Mouse (Mus musculus) adrenal gland, postnatal 4 days (tissue): ENCODE results near the gene Hcfc1r1. TPM values are rescaled to one million over a fixed set of nuclear protein-coding genes. Genes with fewer than 3 reads are reported as not detected.

Source experiments
- DNase-seq, 2 experiments: peaks; one replicate each; pipeline ENCODE4 v3.0.0; 2021 to 2022; ENCODE audit warnings: low spot score in 2 of 2, mixed read lengths in 2 of 2
- long read RNA-seq, 2 experiments: library from polyadenylated mRNA; stranded (forward); transcript quantifications; one replicate each; pipeline ENCODE4 v2.0.0; 2021
- total RNA-seq, 2 experiments: library from RNA; stranded (reverse); gene quantifications; 2 replicates each; pipeline ENCODE4 v1.2.3; 2021

Hcfc1r1 gene
- total RNA-seq: 100 to 1,000 TPM; 132 to 134 TPM
- long read RNA-seq, experiment 1, transcript Hcfc1r1-201 (3 exons, 946 nt): major isoform, 23 of 75 reads
- long read RNA-seq, experiment 1, partial matches to known transcripts: 33 of 75 reads
- long read RNA-seq, experiment 1, other reads (novel, unspliced or antisense): 18 of 75 reads
- long read RNA-seq, experiment 2, transcript Hcfc1r1-201 (3 exons, 946 nt): major isoform, 23 of 63 reads
- long read RNA-seq, experiment 2, partial matches to known transcripts: 25 of 63 reads
- long read RNA-seq, experiment 2, other reads (novel, unspliced or antisense): 14 of 63 reads

DNA sequence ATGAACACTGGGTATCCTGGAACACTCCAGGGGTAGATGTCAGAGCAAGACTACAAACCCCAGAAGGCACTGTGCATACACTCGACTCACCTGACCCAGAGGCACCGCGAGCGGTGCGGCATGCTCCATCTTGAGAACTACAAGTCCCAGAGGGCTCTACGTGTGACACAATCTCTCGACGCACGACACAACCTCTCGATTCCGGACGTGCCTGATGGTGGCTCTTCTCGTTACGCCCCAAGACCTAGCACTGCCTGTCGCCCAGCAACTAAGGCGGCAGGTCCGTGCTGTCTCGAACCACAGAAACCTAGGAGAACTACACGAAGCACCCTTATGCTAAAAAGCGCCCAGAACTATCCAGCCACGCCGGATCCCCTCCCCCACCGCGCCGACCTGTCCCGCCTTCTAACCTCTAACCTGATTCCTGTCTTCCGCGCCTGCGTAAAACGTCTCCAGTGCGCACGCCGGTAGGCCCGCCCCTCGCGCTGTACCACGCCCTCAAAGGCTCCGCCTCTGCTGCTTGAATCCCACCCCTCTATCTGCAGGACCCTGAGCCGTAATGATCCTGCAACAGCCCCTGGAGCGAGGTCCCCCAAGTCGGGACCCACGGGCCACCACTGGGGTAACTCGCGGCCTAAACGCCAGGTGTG lies at the start of gene Hcfc1r1, which contains the start of gene Thoc6:
Hcfc1r1 (plus strand) TSS at position 173 of the 650 bp plus-strand sequence.
Thoc6 (minus strand) TSS at position 459 of the 650 bp plus-strand sequence.
- DNase-seq: peak; percentile 72 to 82

DNA sequence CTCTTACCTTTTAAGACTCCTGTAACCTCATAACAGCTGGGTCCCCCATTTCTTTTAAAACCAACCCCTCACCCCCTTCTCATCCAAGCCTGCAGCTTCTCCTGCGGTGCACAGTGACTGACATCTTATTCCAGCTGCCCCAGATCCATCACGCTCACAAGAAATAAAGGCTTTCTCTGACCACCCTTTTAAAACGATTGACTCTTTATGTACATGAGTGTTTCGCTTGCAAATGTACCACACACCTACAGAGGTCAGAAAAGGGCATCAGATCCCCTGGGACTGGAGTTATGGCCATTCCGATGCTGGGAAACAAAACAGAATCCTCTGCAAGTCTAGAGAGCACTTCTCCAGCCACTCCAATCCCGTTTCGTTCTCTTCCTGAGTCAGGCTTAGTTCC lies 45.6 kb upstream of the Hcfc1r1 start:
- no peak for DNase-seq

DNA sequence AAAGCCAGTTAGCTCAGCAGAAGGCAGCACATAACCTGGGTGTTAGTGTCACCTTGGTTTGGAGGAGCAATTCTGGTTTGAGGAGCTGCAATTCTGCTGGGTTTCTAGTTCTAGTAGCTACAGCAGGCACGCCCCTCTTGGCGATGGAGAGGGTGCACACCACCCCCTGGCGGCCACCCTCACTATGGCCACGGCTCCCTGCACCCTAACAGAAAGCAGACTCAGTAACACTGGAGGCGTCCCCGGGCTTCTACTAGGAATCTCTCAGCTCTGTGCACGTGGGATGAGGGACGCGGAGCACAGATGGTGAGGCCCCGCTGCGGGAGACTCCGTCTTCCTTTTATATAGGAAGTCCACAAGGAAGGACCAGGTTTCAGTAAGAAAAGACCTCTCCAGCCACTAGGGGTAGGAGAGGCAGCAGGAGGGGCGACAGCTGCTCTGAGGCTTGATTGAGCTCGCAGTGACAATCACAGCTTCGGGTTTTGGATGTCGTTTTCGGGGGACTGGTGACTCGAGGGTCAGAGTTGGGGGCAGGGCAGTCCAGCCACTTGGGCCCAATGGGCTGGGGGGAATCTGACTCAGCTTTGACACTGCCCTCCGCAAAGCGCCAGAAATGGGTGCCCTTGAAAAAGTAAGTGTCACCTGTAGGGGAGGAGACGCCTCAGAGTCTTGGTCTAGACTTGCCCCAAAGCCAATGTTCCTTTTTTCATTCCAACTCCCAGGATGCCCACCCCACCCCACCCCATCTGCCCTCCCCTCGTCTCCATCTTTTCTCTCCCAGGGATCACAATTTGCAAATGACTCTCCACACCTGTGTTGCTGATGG lies 43.0 kb upstream of the Hcfc1r1 start:
- peak; percentile 60 to 68 for DNase-seq

DNA sequence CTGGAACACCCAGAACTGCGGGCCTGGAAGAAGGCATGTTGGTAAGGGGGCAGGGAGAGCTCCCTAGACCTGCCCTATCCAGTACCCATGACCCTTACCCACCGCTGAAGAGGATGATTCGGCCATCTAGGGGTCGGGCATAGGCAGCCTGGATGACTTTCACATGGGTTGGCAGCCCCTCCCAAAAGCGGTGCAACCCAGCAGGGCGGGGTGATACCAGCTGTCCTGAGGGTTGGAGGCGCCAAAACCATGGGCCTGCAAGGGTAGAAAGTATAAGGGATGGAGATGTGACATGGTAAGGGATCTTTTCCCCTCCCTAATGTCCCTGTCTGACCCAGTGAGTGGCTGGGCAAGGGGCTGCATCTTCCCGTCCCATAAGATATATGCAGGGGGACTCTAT lies 42.2 kb upstream of the Hcfc1r1 start:
- DNase-seq: no peak

DNA sequence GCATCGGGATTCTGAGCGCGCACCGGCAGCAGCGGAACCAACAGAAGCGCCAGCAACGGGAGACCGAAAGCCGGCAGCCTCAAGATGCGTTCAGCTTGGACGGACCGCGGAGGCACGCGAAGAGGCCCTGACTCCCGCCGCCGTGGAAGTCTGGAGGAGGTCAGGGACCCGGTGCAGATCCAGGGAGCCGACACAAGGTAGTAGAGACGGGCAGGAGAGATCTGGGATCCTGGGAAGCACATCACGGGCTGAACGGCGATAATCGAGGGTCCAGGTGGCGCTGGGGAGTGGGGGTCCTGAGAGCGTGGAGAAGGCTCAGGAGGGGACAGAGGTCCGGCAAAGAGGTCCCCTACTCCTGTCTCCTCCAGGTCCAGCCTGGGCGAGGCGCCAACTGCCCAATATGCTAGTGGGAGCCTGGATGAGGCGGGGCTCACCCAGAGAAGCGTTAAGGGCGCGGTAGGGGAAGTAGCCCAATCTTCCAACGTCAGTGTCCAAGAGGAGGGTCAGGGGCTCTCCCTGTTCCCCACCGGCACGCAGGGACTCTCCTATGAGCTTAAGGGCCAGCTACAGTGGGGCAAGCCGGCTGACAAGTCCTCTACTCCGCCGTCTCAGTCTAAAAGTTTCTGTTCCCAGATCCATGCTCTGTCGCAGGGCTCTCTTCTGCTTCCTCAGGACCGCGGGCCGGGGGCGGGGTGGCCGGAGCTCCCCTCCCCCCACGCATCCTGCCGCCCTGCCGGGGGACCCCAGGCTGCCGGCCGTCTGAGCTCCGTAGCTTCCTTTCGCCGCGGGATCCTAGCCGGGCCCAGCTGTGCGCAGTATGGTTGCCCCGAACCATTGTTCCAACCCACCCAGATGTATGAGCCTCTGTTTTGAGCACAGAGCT lies 28.5 kb upstream of the Hcfc1r1 start, which contains the start of gene Mmp25:
Mmp25 (minus strand) TSS at position 665 of the 883 bp plus-strand sequence.
- DNase-seq: no peak

DNA sequence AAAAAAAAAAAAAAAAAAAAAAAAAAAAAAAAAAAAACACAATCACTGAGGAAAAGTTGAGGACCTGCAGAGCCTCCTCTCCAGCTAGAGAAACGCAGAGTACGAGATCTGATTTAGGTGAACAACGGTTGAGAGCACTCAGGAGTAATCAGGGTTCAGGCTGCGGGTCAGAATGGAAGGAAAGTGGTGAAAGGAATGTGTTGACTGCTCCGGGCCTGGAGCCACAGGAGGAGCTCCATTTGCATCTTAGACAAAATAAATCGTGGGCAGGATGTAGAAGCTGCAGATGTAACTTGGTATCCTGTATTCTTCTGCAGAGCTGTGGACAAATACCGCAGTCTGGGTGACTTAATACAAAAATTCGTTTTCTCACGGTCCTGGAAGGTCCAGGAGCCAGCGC lies 27.5 kb upstream of the Hcfc1r1 start:
- no peak for DNase-seq

DNA sequence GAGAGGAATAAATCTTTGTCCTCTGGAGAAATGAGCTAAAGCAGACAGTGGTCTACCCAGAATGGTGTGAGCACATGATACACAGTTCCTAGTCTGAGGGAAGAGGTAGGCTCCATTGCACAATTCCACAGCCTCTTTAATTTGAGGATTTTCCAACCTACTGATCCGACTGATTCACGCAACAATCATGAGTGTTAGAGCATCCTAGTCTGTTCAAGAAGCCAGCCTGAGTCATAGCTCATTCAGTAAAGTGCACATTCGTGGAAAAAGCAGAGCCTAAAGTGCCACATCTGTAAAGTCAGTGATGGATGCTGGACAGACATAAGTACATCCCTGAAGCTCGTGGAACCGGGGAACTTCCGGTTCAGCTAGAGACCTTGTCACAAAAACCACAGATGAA lies 22.0 kb upstream of the Hcfc1r1 start:
- no peak for DNase-seq

DNA sequence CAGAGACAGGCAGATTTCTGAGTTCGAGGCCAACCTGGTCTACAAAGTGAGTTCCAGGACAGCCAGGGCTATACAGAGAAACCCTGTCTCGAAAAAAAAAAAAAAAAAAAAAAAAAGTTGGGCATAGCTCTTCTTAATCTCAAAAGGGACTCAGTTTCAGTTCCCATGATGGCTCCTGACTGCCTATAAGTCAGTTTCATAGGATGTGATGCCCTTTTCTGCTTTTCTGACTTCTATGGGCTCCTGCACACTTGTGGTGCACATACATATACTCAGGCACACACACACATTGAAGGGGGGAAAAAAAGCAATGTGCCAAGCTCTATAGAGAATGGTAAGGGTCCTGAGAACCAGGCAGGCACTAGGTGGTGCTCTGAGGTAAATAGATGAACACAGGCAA lies 20.1 kb upstream of the Hcfc1r1 start:
- no peak for DNase-seq

DNA sequence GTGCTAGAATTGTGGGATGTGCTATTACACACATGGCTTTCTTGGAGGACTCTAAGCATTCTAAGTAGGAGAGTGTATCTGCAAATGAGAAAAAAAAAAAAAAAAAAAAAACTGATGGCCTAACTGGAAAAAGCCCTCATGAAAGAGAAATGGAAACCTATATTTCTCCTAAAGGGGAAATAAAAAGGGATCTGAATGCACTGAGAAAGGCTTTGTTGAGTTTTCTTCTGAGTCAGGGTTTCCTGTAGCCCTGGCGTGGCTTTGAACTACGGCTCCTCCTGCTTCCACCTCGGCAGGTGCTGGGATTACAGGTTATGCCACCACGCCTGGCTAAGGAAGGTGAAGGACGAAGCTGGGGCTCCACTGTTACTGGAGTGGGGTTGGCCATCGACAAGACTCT lies 19.4 kb upstream of the Hcfc1r1 start:
- DNase-seq: no peak

DNA sequence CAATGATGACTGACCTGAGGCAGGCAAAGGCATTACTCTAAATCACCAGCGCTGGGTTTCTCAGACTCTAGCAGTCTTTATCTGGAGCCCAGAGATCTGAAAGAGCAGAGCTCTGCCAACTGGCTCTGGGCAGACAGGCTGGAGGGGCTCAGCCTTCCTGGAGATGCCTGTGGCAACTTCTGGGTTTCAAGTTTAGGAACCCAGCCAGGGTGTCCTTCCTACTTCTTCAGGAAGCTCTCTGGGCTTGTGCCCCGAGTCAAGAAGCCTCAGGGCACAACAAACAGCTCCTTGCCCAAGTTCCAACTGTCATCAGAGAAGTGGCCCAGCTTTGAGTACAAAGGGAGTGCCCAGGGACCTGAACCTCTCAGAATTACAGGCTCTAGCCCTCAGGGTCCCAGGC lies 19.0 kb upstream of the Hcfc1r1 start:
- no peak for DNase-seq

DNA sequence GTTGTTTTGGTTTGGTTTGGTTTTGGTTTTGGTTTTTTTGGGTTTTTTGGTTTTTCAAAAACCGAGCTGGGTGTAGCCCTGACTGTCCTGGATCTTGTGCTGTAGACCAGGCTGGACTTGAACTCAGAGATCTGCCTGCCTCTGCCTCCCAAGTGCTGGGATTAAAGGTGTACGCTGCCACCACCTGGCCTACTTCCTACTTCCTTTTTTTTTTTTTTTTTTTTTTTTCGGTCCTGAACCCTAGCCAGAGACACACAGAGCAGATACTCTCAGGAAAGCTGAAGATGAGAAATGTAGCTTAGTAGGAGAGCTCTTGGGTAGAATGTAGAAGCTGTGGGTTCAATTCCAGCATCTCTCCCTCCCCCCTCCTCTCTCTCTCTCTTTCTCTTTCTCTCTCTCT lies 14.9 kb upstream of the Hcfc1r1 start:
- DNase-seq: no peak

DNA sequence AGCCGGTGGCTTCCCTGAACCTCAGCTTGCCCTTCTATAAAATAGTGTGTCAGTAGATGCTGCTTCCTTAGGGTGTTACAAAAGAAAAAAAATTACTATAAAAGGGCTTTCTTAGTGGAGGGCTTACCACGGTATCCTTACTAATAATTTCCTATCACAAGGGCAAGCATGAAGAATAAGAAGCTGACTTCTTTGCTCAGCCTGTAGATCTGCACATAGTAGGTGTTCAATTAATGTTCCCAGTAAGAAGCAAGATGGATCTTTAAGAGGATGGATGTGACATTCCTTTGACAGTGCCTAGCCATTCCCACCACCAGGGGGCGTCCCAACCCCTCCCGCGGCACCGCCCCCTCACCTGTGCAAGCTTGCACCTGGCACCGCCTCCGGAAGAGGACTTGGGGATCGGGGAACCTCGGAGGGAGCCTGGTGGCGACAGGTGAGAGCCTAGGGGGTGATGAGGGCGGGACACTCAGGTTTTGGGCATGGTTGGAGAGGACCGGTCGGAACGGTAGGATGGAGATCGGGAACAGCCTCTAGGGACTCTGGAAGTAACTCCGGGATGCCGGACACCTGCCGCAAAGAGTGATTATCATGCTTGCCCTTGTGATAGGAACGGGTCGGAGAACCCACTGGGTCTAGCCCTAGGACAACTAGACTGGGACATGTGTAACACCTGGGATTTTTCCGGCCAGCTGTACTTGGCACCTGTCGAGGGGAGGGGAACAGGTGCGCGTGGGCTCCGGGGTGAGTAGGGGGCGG lies 13.1 kb upstream of the Hcfc1r1 start, which contains the start of gene Bicdl2:
Bicdl2 (plus strand) TSS at position 390 of the 759 bp plus-strand sequence.
- DNase-seq: no peak

DNA sequence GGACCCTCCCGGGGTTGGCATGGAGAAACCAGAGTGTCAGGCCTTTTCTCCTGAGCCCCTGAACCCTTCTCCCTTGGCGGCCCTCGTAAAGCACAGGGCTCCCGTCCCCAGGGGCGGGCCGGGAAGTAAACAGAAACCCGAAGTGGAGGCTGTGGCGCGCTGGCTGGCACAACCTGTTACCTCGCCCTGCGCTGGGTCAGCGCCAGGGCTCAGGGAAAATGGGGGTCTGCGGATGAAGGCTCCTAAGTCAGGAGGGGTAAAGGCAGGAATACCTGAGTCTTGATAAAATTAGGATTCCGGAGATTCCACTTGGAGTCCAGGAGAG lies 12.6 kb upstream of the Hcfc1r1 start:
- no peak for DNase-seq

DNA sequence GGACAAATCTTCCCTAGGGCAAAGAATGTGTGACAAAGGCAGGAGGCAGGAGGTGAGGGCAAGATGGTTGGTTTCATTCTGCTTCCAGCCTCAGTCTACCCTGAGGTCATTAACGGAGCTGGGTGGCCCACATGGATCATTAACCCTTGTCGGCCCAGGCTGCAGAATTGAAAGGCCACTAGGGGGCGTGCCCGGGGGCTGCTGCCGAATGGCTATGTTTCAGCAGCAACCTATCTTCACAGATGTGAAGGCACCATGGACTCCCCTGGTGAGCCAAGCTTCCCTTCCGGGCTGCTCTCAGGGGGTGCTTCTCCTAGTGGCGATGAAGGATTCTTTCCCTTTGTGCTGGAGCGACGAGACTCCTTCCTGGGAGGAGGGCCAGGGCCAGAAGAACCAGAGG lies 11.9 kb upstream of the Hcfc1r1 start:
- DNase-seq: no peak

DNA sequence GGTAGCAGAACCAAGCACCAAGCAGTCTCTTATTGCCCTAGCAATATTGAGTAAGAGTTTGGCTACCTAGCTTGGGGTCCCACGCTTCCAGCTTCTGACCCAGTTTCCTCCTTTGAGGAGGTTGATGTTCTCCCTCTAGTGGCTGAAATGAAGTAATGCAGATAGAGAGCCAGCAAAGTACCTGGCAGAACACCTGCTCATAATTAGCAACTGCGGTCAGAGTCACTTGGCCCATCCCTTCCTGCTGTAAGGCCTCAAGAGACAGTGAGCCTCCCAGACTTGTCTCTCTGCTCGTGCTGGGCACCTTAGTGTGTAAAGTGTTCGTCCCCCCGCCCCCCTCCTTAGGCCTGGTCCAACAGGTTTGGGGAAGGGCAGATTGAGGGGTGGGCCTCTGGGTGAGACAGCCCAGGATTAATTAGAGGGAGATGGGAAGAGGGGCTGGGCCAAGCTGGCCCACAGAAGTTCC lies 8.8 kb upstream of the Hcfc1r1 start:
- no peak for DNase-seq

DNA sequence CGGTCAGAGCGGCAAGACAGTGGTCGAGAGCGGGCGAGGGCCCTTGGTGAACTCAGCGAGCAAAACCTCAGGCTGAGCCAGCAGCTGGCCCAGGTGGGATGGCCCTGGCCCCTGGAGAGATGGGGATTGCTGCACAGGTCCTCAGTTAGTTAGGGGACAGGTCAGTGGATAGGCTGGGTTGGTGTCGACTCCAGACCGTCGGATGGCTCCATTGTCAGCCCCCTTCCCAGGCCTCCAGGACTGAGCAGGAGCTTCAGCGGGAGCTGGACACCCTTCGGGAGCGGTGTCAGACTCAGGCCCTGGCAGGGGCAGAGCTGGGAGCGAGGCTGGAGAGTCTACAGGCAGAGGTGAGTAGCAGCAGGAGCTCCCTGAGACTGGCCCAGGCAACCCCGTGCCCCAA lies 7.9 kb upstream of the Hcfc1r1 start:
- DNase-seq: no peak

DNA sequence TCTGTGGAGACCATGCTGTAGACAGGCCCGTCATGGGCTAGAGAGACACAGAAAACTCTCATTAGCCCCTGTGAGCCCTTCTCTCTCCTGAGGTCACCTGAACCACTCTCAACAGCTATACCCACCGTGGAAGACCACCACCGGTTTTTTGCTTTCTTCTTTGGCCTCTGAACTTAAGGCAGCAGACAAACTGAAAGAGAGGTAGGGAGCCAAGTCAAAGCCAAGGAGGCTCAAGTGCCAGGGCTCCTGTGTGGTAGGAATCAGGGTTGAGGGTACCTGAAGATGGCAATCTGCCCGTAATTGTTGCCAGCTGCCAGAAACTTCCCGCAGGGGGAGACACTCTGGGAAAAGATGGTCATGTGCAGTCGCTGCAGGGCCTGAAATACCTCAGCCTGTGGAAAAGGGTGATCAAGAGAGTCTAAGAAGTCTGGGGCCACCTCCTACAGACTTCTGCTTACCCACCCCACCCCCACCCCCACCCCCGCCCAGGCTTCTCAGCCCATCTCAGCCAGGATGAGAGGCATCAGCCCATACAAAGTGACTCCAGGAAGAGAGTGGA lies 2.8 kb upstream of the Hcfc1r1 start:
- no peak for DNase-seq

DNA sequence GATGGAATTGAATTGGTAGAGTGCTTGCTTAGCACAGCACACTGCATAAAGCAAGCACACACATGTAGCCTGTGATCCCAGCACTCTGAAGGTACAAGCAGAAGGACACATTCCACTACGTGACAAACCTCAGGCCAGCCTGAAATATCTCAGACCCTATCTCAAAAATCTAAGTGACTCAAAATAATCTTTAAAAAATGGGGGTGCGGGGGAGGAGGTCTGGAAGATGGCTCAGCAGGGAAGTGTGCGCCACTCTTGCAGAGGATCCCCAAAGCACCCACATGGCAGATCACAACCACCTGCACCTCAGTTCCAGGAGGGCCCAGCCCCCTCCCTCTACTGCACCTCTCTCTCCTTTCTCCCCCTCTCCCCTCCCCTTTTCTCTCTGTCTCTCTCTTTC lies 1.9 kb upstream of the Hcfc1r1 start:
- no peak for DNase-seq

DNA sequence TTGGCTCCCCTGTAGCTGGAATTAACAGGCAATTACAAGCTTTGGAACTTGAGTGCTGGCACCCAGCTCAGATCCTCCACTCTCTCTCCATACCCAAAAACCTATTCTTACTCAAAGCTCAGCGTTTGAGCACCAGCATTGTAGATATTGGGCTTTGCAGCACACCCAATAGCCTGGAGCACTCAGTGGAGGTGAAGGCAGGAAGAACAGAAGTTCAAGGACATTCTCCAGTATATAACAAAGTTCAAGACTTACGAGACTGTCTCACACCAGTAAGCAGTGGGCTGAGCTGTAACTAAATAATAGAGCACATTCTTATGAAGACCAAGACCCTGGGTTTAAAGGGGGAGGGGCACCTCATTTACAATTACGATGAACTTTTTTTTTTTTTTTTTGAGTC lies 635 bp upstream of the Hcfc1r1 start:
- no peak for DNase-seq
